Mouse (Mus musculus): Measurements from ENCODE around the gene Sephs2.

- TF ChIP-seq CTCF (IDR thresholded peaks at IDR 0.05; ENCODE audit: insufficient read depth, low read length) (no peak), POLR2A (IDR thresholded peaks at IDR 0.05; ENCODE audit: borderline replicate concordance, extremely low read depth, low read depth, low read length) (no peak)
Observed at GRCm38 (mm10) chr7:127270666-127271065, 3.2 kb downstream of the Sephs2 start.

Measured in lung, adult 2 months (tissue).